8 mouse cellular contexts compared by ENCODE assay signal in genomic region chr2:112493539-112494260, GRCm38 (mm10). TPM values are rescaled to one million over a fixed set of nuclear protein-coding genes. Genes with fewer than 3 reads are reported as not detected.
DNase-seq lines count a peak whose midpoint lies in the region; ATAC-seq lines count a peak whose summit lies in the region.
"Had no signal": no experiment of that assay in that cellular context is flagged by ENCODE, and none has a peak within 500 bp of the region (broad histone marks: within the 10 kb centered on the region; RNA-seq: fewer than 3 reads in every experiment).

No protein-coding gene starts in this region.

- no peak for ATAC-seq in lung, embryonic 15.5 days (ENCODE audit: borderline replicate concordance, extremely low read depth, low FRiP score, low TSS enrichment)
- no peak for ATAC-seq in embryonic facial prominence, embryonic 12.5 days (ENCODE audit: insufficient number of reproducible peaks, insufficient read depth, low FRiP score, low TSS enrichment)
- ATAC-seq in intestine, embryonic 14.5 days (replicated peaks; ENCODE audit: low FRiP score, low TSS enrichment, low read depth): 0 out of 2 replicates have a peak, but pooled peaks have one; percentile 1
- peak; percentile 38 for ATAC-seq in neural tube, embryonic 13.5 days (ENCODE audit: low read depth)

- no peaks in the 10 kb centered on the region for H3K9me3 ChIP-seq in lung, embryonic 15.5 days
- H3K9me3 ChIP-seq in embryonic facial prominence, embryonic 12.5 days: no peaks in the 10 kb centered on the region
- no peaks in the 10 kb centered on the region for H3K9me3 ChIP-seq in intestine, embryonic 14.5 days (ENCODE audit: control insufficient read depth, low read length)
- no peaks in the 10 kb centered on the region for H3K9me3 ChIP-seq in neural tube, embryonic 13.5 days

- H3K4me1 ChIP-seq in lung, embryonic 15.5 days: peaks cover 15% of the 10 kb centered on the region
- H3K4me1 ChIP-seq in embryonic facial prominence, embryonic 12.5 days: peaks cover 6% of the 10 kb centered on the region; the same call in 1 of the 2 replicates
- peaks cover 9% of the 10 kb centered on the region; the same call in 1 of the 2 replicates for H3K4me1 ChIP-seq in intestine, embryonic 14.5 days (replicated peaks; ENCODE audit: control insufficient read depth, insufficient read depth, low read length)
- peaks cover 18% of the 10 kb centered on the region for H3K4me1 ChIP-seq in neural tube, embryonic 13.5 days (replicated peaks)

- WGBS in lung, embryonic 15.5 days: 36% methylated on average over 11 of the region's 11 CpGs
- WGBS in embryonic facial prominence, embryonic 12.5 days: 42% methylated on average over 11 of the region's 11 CpGs
- WGBS in intestine, embryonic 14.5 days: 37% methylated on average over 11 of the region's 11 CpGs
- 46% methylated on average over 11 of the region's 11 CpGs for WGBS in neural tube, embryonic 13.5 days

- no peaks in the 10 kb centered on the region for H3K36me3 ChIP-seq in lung, embryonic 15.5 days
- H3K36me3 ChIP-seq in embryonic facial prominence, embryonic 12.5 days: no peaks in the 10 kb centered on the region
- H3K36me3 ChIP-seq in intestine, embryonic 14.5 days (ENCODE audit: control insufficient read depth, insufficient read depth, low read length): no peaks in the 10 kb centered on the region
- no peaks in the 10 kb centered on the region for H3K36me3 ChIP-seq in neural tube, embryonic 13.5 days

- H3K9ac ChIP-seq in lung, embryonic 15.5 days: peak overlapping the region; percentile 96
- H3K9ac ChIP-seq in embryonic facial prominence, embryonic 12.5 days: peak overlapping the region; percentile 97
- H3K9ac ChIP-seq in intestine, embryonic 14.5 days (ENCODE audit: low read length): peak overlapping the region; percentile 76
- H3K9ac ChIP-seq in neural tube, embryonic 13.5 days: peak overlapping the region; percentile 98

- H3K27me3 ChIP-seq in lung, embryonic 15.5 days: no peaks in the 10 kb centered on the region
- no peaks in the 10 kb centered on the region for H3K27me3 ChIP-seq in embryonic facial prominence, embryonic 12.5 days
- H3K27me3 ChIP-seq in intestine, embryonic 14.5 days (replicated peaks; ENCODE audit: control insufficient read depth, insufficient read depth, low read length): no peaks in the 10 kb centered on the region
- H3K27me3 ChIP-seq in neural tube, embryonic 13.5 days: no peaks in the 10 kb centered on the region

- H3K4me3 ChIP-seq in lung, embryonic 15.5 days: peak overlapping the region; percentile 77
- H3K4me3 ChIP-seq in embryonic facial prominence, embryonic 12.5 days: peak overlapping the region; percentile 64
- peak overlapping the region; percentile 48 for H3K4me3 ChIP-seq in intestine, embryonic 14.5 days (ENCODE audit: low read depth, low read length)
- H3K4me3 ChIP-seq in neural tube, embryonic 13.5 days: peak overlapping the region; percentile 77

- no peak for DNase-seq in lung, postnatal 4 days
- DNase-seq in intestine, embryonic 14.5 days (ENCODE audit: low spot score): peak; percentile 60
- DNase-seq in layer of hippocampus, adult 9-11 months: no peak
- no peak for DNase-seq in frontal cortex, adult 2 months (ENCODE audit: extremely low spot score in 1 of 2, low spot score in 1 of 2)

- peak overlapping the region; percentile 72 for H3K4me2 ChIP-seq in lung, embryonic 15.5 days
- peak overlapping the region; percentile 73 for H3K4me2 ChIP-seq in embryonic facial prominence, embryonic 12.5 days (replicated peaks)
- peak overlapping the region; percentile 86 for H3K4me2 ChIP-seq in intestine, embryonic 14.5 days (ENCODE audit: low read length)
- peak overlapping the region; percentile 73 for H3K4me2 ChIP-seq in neural tube, embryonic 13.5 days

- H3K27ac ChIP-seq in lung, embryonic 15.5 days: peak overlapping the region; percentile 99
- peak overlapping the region; percentile 99 for H3K27ac ChIP-seq in embryonic facial prominence, embryonic 12.5 days
- peak overlapping the region; percentile 98 for H3K27ac ChIP-seq in intestine, embryonic 14.5 days (ENCODE audit: low read depth)
- peak overlapping the region; percentile 98 for H3K27ac ChIP-seq in neural tube, embryonic 13.5 days (replicated peaks)

RNA-seq across cellular contexts. Expression of gene Aven, which starts 0.9 kb away (rescaled TPM):
- polyA plus RNA-seq in lung, embryonic 15.5 days (2015; fragmentation: Nextera tagmentation; extraction: Ambion mirVana): 5.5 and 6.4 TPM in 2 replicates
- polyA plus RNA-seq in embryonic facial prominence, embryonic 12.5 days (2016; fragmentation: Nextera tagmentation; extraction: Ambion mirVana): 8.7 and 9.0 TPM in 2 replicates
- polyA plus RNA-seq in intestine, embryonic 14.5 days (2014; fragmentation: Nextera tagmentation; extraction: Ambion mirVana): 7.6 and 9.1 TPM in 2 replicates
- polyA plus RNA-seq in neural tube, embryonic 13.5 days (2015; fragmentation: Nextera tagmentation; extraction: Ambion mirVana): 5.1 and 5.3 TPM in 2 replicates
- 8.7 and 9.1 TPM in 2 replicates for polyA plus RNA-seq in frontal cortex, adult 2 months (2012; rRNA removed)

RNA-seq across cellular contexts. Expression of gene Chrm5, which starts 13.1 kb away (rescaled TPM):
- 0.10 TPM in 1 of 2 replicates, not detected in the other for polyA plus RNA-seq in lung, embryonic 15.5 days (2015; fragmentation: Nextera tagmentation; extraction: Ambion mirVana)
- polyA plus RNA-seq in embryonic facial prominence, embryonic 12.5 days (2016; fragmentation: Nextera tagmentation; extraction: Ambion mirVana): not detected in 2 replicates
- polyA plus RNA-seq in intestine, embryonic 14.5 days (2014; fragmentation: Nextera tagmentation; extraction: Ambion mirVana): not detected in 2 replicates
- polyA plus RNA-seq in neural tube, embryonic 13.5 days (2015; fragmentation: Nextera tagmentation; extraction: Ambion mirVana): 0.18 and 0.54 TPM in 2 replicates
- polyA plus RNA-seq in frontal cortex, adult 2 months (2012; rRNA removed): 0.06 and 0.12 TPM in 2 replicates
- polyA plus RNA-seq: gonadal fat pad, adult 2 months had no signal

RNA-seq across cellular contexts. Expression of gene Emc7, which starts 38.9 kb away (rescaled TPM):
- 19.3 and 19.6 TPM in 2 replicates for polyA plus RNA-seq in lung, embryonic 15.5 days (2015; fragmentation: Nextera tagmentation; extraction: Ambion mirVana)
- polyA plus RNA-seq in embryonic facial prominence, embryonic 12.5 days (2016; fragmentation: Nextera tagmentation; extraction: Ambion mirVana): 12.5 and 12.8 TPM in 2 replicates
- polyA plus RNA-seq in intestine, embryonic 14.5 days (2014; fragmentation: Nextera tagmentation; extraction: Ambion mirVana): 16.9 and 17.5 TPM in 2 replicates
- polyA plus RNA-seq in neural tube, embryonic 13.5 days (2015; fragmentation: Nextera tagmentation; extraction: Ambion mirVana): 20.9 and 21.8 TPM in 2 replicates
- polyA plus RNA-seq in frontal cortex, adult 2 months (2012; rRNA removed): 29.4 and 32.1 TPM in 2 replicates

Comparison
In these comparisons a context has a peak if more than half of its experiments do, and no peak if none do; other contexts are left out.
1. ATAC-seq: peak in intestine, embryonic 14.5 days (single experiment) and neural tube, embryonic 13.5 days (single experiment); none in lung, embryonic 15.5 days (single experiment) and embryonic facial prominence, embryonic 12.5 days (single experiment).
2. Peak in every context shown above with its lines, with median percentiles within 50 percentile points of each other: H3K27ac ChIP-seq, H3K4me2 ChIP-seq, H3K4me3 ChIP-seq and H3K9ac ChIP-seq.